Mouse (Mus musculus): ENCODE measurements around the gene Ap2m1.

DNA sequence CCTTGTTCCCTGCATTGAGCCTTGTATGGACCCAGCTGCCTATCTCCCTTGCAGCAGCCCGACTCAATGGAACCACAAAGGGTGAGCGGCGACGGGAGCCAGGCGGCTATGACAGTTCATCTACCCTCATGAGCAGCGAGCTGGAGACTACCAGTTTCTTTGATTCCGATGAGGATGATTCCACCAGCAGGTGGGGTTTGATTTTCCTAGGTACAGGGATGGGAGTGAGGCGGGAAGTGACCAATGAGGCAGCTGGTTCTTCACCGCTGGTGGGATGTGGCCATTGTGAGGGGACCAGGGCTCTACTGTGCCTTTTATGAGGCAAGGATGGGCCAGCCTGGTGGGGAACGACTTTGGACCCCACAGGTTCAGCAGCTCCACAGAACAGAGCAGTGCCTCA lies 11.4 kb upstream of the Ap2m1 start:
- TF ChIP-seq CTCF (IDR thresholded peaks at IDR 0.05) (no peak), EP300 (IDR thresholded peaks at IDR 0.05) (no peak)

Measured in lung, postnatal 0 days (tissue).